12 mouse cellular contexts compared by ENCODE assay signal in the genomic region with DNA sequence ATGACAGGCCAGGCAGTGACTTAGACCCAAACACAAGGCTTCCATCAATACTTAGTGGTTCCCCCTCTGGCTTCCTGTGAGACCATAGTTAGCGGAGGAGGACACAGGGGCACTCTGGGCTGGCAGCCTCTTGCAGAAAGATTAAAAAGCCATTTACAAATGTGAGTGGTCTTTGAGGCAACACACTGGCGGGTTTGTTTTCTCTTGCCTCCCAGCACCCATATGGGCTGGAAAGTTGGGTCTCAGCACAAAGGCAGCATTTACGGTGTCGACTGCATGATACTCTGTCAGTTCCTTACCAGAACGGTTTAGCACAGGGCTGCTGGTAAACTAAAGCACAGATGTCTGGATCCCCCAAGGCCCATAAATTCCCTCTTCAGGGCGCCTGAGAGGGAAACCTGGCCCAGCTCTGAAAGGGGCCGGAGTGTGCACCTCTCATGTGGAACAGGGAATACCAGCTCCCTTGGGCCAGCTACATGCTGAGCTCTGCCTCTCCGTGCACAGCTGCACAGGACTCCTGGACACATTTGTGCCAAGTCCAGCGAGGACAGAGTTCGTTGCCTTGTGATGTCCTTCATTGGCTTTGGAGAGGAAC.
A peak's percentile ranks its signal among the peaks of the same experiment; 100 is the strongest.
DNase-seq lines count a peak whose midpoint lies in the region; ATAC-seq and TF ChIP-seq lines count a peak whose summit lies in the region.
"Had no signal": no experiment of that assay in that cellular context is flagged by ENCODE, and none has a peak within 500 bp of the region (broad histone marks: within the 10 kb centered on the region; RNA-seq: fewer than 3 reads in every experiment).

No protein-coding gene starts in this region.

- TF ChIP-seq CTCF in heart, postnatal 0 days (IDR thresholded peaks at IDR 0.05; ENCODE audit: low read depth): no peak

- no peak overlapping the region for H3K4me2 ChIP-seq in heart, postnatal 0 days (ENCODE audit: low read depth, low read length)
- no peak overlapping the region for H3K4me2 ChIP-seq in limb, embryonic 11.5 days (ENCODE audit: low read depth, severe bottlenecking)
- no peak overlapping the region for H3K4me2 ChIP-seq in forebrain, embryonic 13.5 days
- H3K4me2 ChIP-seq: lung, embryonic 15.5 days had no signal

- H3K36me3 ChIP-seq in heart, postnatal 0 days (replicated peaks; ENCODE audit: control insufficient read depth, insufficient read depth, low read length): no peaks in the 10 kb centered on the region
- no peaks in the 10 kb centered on the region for H3K36me3 ChIP-seq in limb, embryonic 11.5 days (ENCODE audit: control insufficient read depth, insufficient read depth, low read length)
- no peaks in the 10 kb centered on the region for H3K36me3 ChIP-seq in forebrain, embryonic 13.5 days (ENCODE audit: poor library complexity, severe bottlenecking)
- H3K36me3 ChIP-seq: lung, embryonic 15.5 days had no signal

- H3K9me3 ChIP-seq in heart, postnatal 0 days (replicated peaks; ENCODE audit: control insufficient read depth, low read length): no peaks in the 10 kb centered on the region
- H3K9me3 ChIP-seq in limb, embryonic 11.5 days (ENCODE audit: control insufficient read depth, low read length): no peaks in the 10 kb centered on the region
- H3K9me3 ChIP-seq in forebrain, embryonic 13.5 days (replicated peaks): no peaks in the 10 kb centered on the region
- H3K9me3 ChIP-seq: lung, embryonic 15.5 days had no signal

- no peak overlapping the region for H3K9ac ChIP-seq in heart, postnatal 0 days (replicated peaks; ENCODE audit: low read depth, low read length)
- no peak overlapping the region for H3K9ac ChIP-seq in limb, embryonic 11.5 days (ENCODE audit: low read length)
- H3K9ac ChIP-seq in forebrain, embryonic 13.5 days: no peak overlapping the region
- H3K9ac ChIP-seq: lung, embryonic 15.5 days had no signal

- TF ChIP-seq EP300 in heart, postnatal 0 days (IDR thresholded peaks at IDR 0.05; ENCODE audit: low read depth): no peak

- peaks cover 33% of the 10 kb centered on the region for H3K4me1 ChIP-seq in heart, postnatal 0 days (ENCODE audit: control insufficient read depth, insufficient read depth)
- H3K4me1 ChIP-seq in limb, embryonic 11.5 days (ENCODE audit: control insufficient read depth, insufficient read depth, low read length): peaks cover 16% of the 10 kb centered on the region; the same call in 1 of the 2 replicates
- no peaks in the 10 kb centered on the region for H3K4me1 ChIP-seq in forebrain, embryonic 13.5 days
- H3K4me1 ChIP-seq: lung, embryonic 15.5 days had no signal

- H3K4me3 ChIP-seq in heart, postnatal 0 days (ENCODE audit: low read depth, low read length): no peak overlapping the region
- H3K4me3 ChIP-seq in limb, embryonic 11.5 days (ENCODE audit: low read depth, low read length): no peak overlapping the region
- H3K4me3 ChIP-seq in forebrain, embryonic 13.5 days: no peak overlapping the region
- H3K4me3 ChIP-seq: lung, embryonic 15.5 days; myocyte had no signal

- 72% methylated on average over 10 of the region's 10 CpGs for WGBS in heart, postnatal 0 days
- 38% methylated on average over 10 of the region's 10 CpGs for WGBS in limb, embryonic 11.5 days
- 83% methylated on average over 10 of the region's 10 CpGs for WGBS in forebrain, embryonic 13.5 days

- DNase-seq in heart, postnatal 0 days (ENCODE audit: low spot score): no peak
- no peak for DNase-seq in heart, adult 8-10 months (ENCODE audit: low spot score)
- peak; percentile 36 for DNase-seq in embryo, embryonic 10.5 days (ENCODE audit: low spot score)
- DNase-seq in limb, embryonic 11.5 days (ENCODE audit: low spot score): peak; percentile 64
- DNase-seq in cerebellum, adult 9-11 months: no peak
- DNase-seq in cerebellum, adult 11 months: no peak
- DNase-seq: spleen, adult 18-20 months; thymus, postnatal 36 days had no signal

- no peaks in the 10 kb centered on the region for H3K27me3 ChIP-seq in heart, postnatal 0 days (ENCODE audit: control insufficient read depth, insufficient read depth, low read length)
- H3K27me3 ChIP-seq in limb, embryonic 11.5 days (ENCODE audit: control insufficient read depth, insufficient read depth, low read length): no peaks in the 10 kb centered on the region
- no peaks in the 10 kb centered on the region for H3K27me3 ChIP-seq in forebrain, embryonic 13.5 days
- H3K27me3 ChIP-seq: lung, embryonic 15.5 days had no signal

- ATAC-seq in heart, postnatal 0 days (ENCODE audit: insufficient read depth, low read depth): no peak
- ATAC-seq in CD4-positive, CD25-positive, alpha-beta regulatory T cell, adult 4 months: peak; percentile 61
- peak; percentile 75; the same call in 1 of the 2 replicates for ATAC-seq in limb, embryonic 11.5 days (ENCODE audit: insufficient number of reproducible peaks, low FRiP score, low TSS enrichment, low read depth)
- ATAC-seq in forebrain, embryonic 13.5 days: no peak

- H3K27ac ChIP-seq in heart, postnatal 0 days (ENCODE audit: low read depth): peak overlapping the region; percentile 26
- peak overlapping the region; percentile 66 for H3K27ac ChIP-seq in limb, embryonic 11.5 days (replicated peaks; ENCODE audit: low read depth, low read length)
- no peak overlapping the region for H3K27ac ChIP-seq in forebrain, embryonic 13.5 days
- H3K27ac ChIP-seq: lung, embryonic 15.5 days had no signal

Comparison
In these comparisons a context has a peak if more than half of its experiments do, and no peak if none do; other contexts are left out.
1. ATAC-seq: peak in CD4-positive, CD25-positive, alpha-beta regulatory T cell, adult 4 months (single experiment) and limb, embryonic 11.5 days (single experiment); none in heart, postnatal 0 days (single experiment) and forebrain, embryonic 13.5 days (single experiment).
2. DNase-seq: peak in embryo, embryonic 10.5 days (single experiment) and limb, embryonic 11.5 days (single experiment); none in heart, postnatal 0 days (single experiment), heart, adult 8-10 months (single experiment), cerebellum, adult 9-11 months (single experiment) and cerebellum, adult 11 months (single experiment).